Mouse (Mus musculus) cortical plate, adult 2 months (tissue): ENCODE measurements around the gene Cnbp.

Experiments used
- CTCF ChIP-seq: fragments of 200-500 bp; IDR thresholded peaks from 2 replicates; pipeline ENCODE4 v1.5.1; 2011; ENCODE audit warnings: mild to moderate bottlenecking, control low read depth, low read length; ENCODE audit not compliant: insufficient read depth; ENCODE audit errors: extremely low read depth
- POLR2A ChIP-seq: fragments of 200-500 bp; IDR thresholded peaks from 2 replicates; pipeline ENCODE4 v1.6.1; 2011; ENCODE audit warnings: mild to moderate bottlenecking, low read length, control low read depth; ENCODE audit not compliant: insufficient read depth; ENCODE audit errors: extremely low read depth

GRCm38 (mm10) chr6:87849780-87850154, 1.1 kb downstream of the Cnbp start:
- TF ChIP-seq CTCF (no peak), POLR2A (no peak)
